Mouse (Mus musculus): ENCODE measurements around the gene Pknox1.

DNA sequence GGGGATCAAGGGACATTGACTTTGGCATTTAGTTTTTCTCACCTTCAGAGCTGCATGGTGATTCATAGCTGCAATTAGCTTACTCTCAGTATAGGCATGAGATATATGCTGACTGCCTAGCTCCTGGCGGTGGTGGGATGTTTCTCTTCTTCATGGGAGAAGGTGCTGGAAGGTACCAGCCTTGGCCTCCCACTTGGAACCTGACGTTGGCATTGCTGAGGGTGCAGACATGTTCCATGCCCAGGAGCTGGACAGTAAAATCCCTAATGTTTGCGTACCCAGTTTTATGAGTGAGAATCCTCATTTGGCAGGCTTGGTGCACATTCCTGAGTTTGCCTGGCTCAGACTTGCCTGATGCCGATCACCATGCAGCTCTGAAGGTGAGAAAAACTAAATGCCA, 58.6 kb downstream of the Pknox1 start:
- no peak for TF ChIP-seq CTCF (IDR thresholded peaks at IDR 0.05; ENCODE audit: insufficient read depth, low read length)
- no peak for TF ChIP-seq POLR2A (IDR thresholded peaks at IDR 0.05; ENCODE audit: borderline replicate concordance, extremely low read depth, low read depth, low read length)
